Mouse (Mus musculus) gastrocnemius, postnatal 14 days (tissue): Measurements from ENCODE around the gene Rbfox3. TPM values are rescaled to one million over a fixed set of nuclear protein-coding genes. Genes with fewer than 3 reads are reported as not detected.

Source experiments
- DNase-seq: peaks from one replicate; pipeline ENCODE4 v3.0.0; 2021; ENCODE audit warnings: mixed read lengths
- intact Hi-C: fragments of 180-260 bp; cut with DNase I; formaldehyde crosslinking; loops from one replicate; pipeline ENCODE4 v1.15.1; 2025; ENCODE audit warnings: low total_unique reads
- total RNA-seq, 2 experiments: library from RNA; stranded (reverse); gene quantifications; 2 replicates each; pipeline ENCODE4 v1.2.3; 2021

Rbfox3 gene
- total RNA-seq, 2 experiments from 2014 or later: 0.20 to 0.27 TPM

- DNase-seq: no peak
- intact Hi-C loops: no loop called here
These were observed 215.0 kb downstream of the Rbfox3 start for GRCm38 (mm10) chr11:118696226-118696930.

GRCm38 (mm10) chr11:118693276-118693675, 218.1 kb downstream of the Rbfox3 start:
- no peak for DNase-seq
- intact Hi-C loops: no loop called here

GRCm38 (mm10) chr11:118690262-118690661, 221.1 kb downstream of the Rbfox3 start:
- intact Hi-C loops: no loop called here

DNA sequence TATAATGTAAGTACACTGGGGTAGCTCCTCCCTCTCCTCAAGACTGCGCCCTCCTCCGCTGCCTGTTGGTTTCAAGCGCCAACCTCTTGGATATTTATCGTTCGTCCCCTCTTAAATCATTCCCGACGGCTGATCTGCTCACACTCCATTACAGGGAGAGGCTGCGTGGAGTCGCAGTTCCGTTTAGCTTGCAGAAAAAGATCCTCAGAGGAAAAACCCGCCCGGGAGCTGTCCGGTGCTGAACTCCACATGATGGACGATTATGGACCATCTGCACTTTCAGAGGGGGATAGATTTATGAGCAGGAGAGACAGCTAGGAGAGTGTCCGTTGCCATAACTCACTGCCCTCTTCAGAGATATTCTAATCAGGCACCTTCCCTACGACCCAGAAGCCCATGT, 226.0 kb downstream of the Rbfox3 start:
- intact Hi-C loops: no loop called here
- DNase-seq: peak; percentile 17

More at GRCm38 (mm10) chr11:118690262-118690661, 221.1 kb downstream of the Rbfox3 start:
- no peak for DNase-seq

DNA sequence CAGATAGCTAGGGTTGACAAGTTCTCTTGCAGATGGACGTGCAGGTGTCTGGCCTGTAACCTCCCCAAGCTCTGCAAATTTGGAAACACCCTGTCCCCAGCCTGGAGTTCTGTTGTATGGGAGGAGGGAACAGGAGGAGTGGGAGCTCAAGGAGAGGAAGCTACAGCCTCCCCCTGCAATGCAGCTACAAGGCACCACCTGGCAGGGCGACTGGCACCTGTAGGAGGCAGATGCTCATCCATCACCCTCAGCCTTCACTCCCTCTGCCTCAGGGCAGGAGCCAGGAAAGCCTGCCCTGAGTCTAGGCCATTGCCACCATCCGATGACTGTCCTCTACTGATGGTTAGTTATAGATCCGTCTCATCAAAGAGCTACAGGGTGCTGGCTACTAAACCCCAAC, 226.7 kb downstream of the Rbfox3 start:
- no peak for DNase-seq
- intact Hi-C loops: no loop called here

- intact Hi-C loops: no loop called here
- DNase-seq: no peak
These were observed 230.7 kb downstream of the Rbfox3 start for GRCm38 (mm10) chr11:118680699-118681098.

GRCm38 (mm10) chr11:118679736-118680410, 231.5 kb downstream of the Rbfox3 start:
- DNase-seq: no peak
- intact Hi-C loops: no loop called here

GRCm38 (mm10) chr11:118678515-118679104, 232.8 kb downstream of the Rbfox3 start:
- DNase-seq: no peak
- intact Hi-C loops: no loop called here

DNA sequence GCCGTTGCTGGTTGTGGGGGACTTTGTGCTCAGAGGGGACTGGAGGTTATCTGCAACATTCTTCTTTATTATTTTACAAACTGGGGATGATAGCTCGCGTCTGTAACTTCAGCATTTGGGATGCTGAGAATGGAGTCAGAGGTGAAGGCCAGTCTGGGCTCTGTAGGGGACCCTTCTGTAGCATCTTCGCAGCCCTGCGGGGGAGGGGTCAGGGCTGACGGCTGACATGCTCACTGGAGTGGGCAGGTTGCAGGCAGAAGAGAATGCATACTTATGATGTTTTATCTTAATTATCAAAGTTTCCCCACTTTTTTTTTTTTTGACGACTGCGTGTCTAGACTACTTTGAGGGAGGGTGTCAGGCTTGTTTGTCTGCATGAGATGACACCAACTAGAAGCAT, 234.1 kb downstream of the Rbfox3 start:
- no peak for DNase-seq
- intact Hi-C loops: no loop called here

GRCm38 (mm10) chr11:118676364-118676763, 235.0 kb downstream of the Rbfox3 start:
- no peak for DNase-seq
- intact Hi-C loops: no loop called here

- no peak for DNase-seq
- intact Hi-C loops: no loop called here
These were observed 239.4 kb downstream of the Rbfox3 start for GRCm38 (mm10) chr11:118671958-118672357.

DNA sequence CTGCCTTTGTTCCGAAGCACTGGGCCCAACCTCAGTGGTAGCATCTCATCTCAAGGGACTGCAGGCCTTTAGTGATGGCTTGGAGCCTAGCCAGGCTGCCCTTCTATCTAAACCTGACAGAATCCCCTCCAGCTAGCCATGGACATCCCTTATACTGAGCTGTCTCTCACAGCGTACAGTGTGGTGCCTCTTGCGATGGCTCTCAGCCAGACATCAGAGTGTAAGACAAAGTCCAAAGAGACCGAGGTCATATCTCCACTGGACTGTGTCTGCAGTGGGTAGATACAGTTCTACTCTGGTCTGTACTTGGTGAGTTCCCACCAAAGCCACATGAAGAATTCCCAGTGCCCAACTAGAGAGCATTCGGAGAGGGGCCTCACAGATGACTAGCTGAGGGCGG, 240.2 kb downstream of the Rbfox3 start:
- intact Hi-C loops: no loop called here
- DNase-seq: no peak

DNA sequence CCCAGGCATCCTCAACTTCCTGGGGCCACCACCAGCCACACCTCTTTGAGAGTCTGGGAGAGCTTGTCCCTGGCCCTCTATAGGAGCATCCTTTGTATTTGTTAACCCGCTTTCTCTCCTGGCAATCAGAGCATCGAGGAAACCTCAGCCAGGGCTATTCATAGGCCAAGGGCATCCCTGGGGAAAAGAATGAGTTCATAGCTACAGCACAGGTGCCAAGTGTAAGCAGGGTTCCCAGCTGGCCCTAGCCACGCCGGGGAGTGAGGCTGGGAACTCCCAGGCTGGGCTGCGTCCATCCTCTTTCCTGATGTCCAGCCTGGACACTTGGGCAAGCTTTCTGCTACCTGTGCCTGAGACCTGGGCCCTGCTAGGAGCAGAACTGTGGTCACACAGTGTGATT, 241.6 kb downstream of the Rbfox3 start:
- intact Hi-C loops: no loop called here
- DNase-seq: peak; percentile 51

DNA sequence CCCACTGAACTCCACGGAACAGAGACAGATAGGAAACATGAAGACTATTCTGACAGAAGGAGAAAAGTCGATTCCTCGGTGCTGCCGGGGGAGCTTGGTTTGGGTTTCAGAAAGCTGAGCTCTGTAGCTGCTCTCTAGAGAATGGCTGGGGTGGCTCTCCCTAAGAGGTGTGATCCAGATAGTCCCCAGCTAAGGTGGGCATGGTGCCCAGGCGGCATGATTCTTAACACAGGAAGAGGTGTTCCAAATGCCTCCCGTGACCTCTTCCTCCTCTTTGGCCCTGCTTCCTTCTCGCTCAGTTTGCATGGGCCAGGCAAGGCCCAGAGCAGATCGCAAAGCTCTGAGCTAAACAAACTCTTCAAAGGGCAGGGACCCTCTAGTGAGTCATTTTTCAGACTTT, 243.0 kb downstream of the Rbfox3 start:
- intact Hi-C loops: no loop called here
- no peak for DNase-seq

GRCm38 (mm10) chr11:118667946-118668345, 243.5 kb downstream of the Rbfox3 start:
- intact Hi-C loops: no loop called here
- no peak for DNase-seq

- DNase-seq: no peak
- intact Hi-C loops: no loop called here
These were observed 245.2 kb downstream of the Rbfox3 start for GRCm38 (mm10) chr11:118666172-118666571.

GRCm38 (mm10) chr11:118663305-118663704, 248.1 kb downstream of the Rbfox3 start:
- intact Hi-C loops: no loop called here

DNA sequence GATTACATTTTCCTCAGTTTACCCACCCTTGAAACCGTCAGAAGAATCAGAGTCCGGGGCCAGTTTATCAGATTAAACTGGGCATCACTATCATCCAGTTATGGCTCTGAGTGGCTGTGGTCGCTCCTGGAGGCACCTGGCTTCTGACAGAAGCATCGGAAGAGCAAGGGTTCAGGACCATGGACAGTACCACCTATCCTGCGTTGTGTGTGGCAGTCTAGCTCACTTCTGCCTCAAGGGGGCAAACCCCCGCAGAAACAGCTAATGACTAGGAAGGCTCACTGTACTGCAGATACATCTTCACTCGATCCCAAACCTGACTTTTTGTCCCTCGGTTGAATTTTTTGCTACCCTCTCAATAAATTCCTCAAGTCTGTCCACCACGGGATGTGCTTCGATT, 252.1 kb downstream of the Rbfox3 start:
- intact Hi-C loops: no loop called here
- DNase-seq: peak; percentile 13

More at GRCm38 (mm10) chr11:118663305-118663704, 248.1 kb downstream of the Rbfox3 start:
- DNase-seq: no peak

GRCm38 (mm10) chr11:118655833-118656232, 255.6 kb downstream of the Rbfox3 start:
- intact Hi-C loops: no loop called here
- no peak for DNase-seq

GRCm38 (mm10) chr11:118653521-118654318, 257.7 kb downstream of the Rbfox3 start:
- intact Hi-C loops: no loop called here
- DNase-seq: no peak
